Mouse (Mus musculus) layer of hippocampus, adult 18-20 months (tissue): ENCODE measurements at regions not wholly inside any gene's neighbourhood (a gene's known extent, or its start where the extent isn't known, plus 50 kb on each side); places are given as distances from the start of the nearest gene placed in this dataset.
A peak's percentile ranks its signal among the peaks of the same experiment; 100 is the strongest.

ENCODE experiments used
- DNase-seq, 2 experiments: peaks; one replicate each; pipeline ENCODE4 v3.0.0; 2022; ENCODE audit warnings: low spot score in 2 of 2

GRCm38 (mm10) chr9:69814432-69814831 lies 53.7 kb upstream of the Foxb1 start:
- DNase-seq: no peak

- DNase-seq: peak in 1 of 2 experiments; percentile 14
Measured at GRCm38 (mm10) chr9:69823179-69823966, 62.6 kb upstream of the Foxb1 start.

- DNase-seq: no peak
Measured at GRCm38 (mm10) chr9:69828428-69828827, 67.7 kb upstream of the Foxb1 start.

GRCm38 (mm10) chr9:69835396-69835795 lies 74.7 kb upstream of the Foxb1 start:
- DNase-seq: no peak

GRCm38 (mm10) chr9:69839198-69839597 lies 78.5 kb upstream of the Foxb1 start:
- DNase-seq: no peak

- DNase-seq: no peak
Measured at GRCm38 (mm10) chr9:69844712-69845111, 84.0 kb upstream of the Foxb1 start.

GRCm38 (mm10) chr9:69845210-69845609 lies 84.5 kb upstream of the Foxb1 start:
- no peak for DNase-seq

GRCm38 (mm10) chr9:69856621-69857020 lies 95.9 kb upstream of the Foxb1 start:
- DNase-seq: no peak

GRCm38 (mm10) chr9:69858619-69859018 lies 97.9 kb upstream of the Foxb1 start:
- no peak for DNase-seq

- DNase-seq: no peak
Measured at GRCm38 (mm10) chr9:69870182-69870581, 109.4 kb upstream of the Foxb1 start.

- no peak for DNase-seq
Measured at GRCm38 (mm10) chr9:69886351-69886750, 102.9 kb upstream of the Bnip2 start.

GRCm38 (mm10) chr9:69898016-69898415 lies 91.2 kb upstream of the Bnip2 start:
- no peak for DNase-seq

GRCm38 (mm10) chr9:69899371-69899770 lies 89.9 kb upstream of the Bnip2 start:
- peak in 1 of 2 experiments; percentile 30 for DNase-seq

GRCm38 (mm10) chr9:69900871-69901270 lies 88.4 kb upstream of the Bnip2 start:
- DNase-seq: no peak

GRCm38 (mm10) chr9:69907123-69907945 lies 81.9 kb upstream of the Bnip2 start:
- no peak for DNase-seq

GRCm38 (mm10) chr9:69910621-69911020 lies 78.6 kb upstream of the Bnip2 start:
- DNase-seq: no peak

GRCm38 (mm10) chr9:69928126-69928525 lies 61.1 kb upstream of the Bnip2 start:
- no peak for DNase-seq

GRCm38 (mm10) chr9:69937863-69938262 lies 51.4 kb upstream of the Bnip2 start:
- no peak for DNase-seq
